Mouse (Mus musculus) MEL (cell line): ENCODE results near the gene Iqsec1. TPM values are rescaled to one million over a fixed set of nuclear protein-coding genes. Genes with fewer than 3 reads are reported as not detected.

Experiments used
- DNase-seq: peaks from one replicate; pipeline ENCODE4 v3.0.0; 2011; ENCODE audit warnings: low read depth, low spot score
- H3K27ac ChIP-seq: 2 replicates; pipeline ENCODE4 v1.5.1; 2012; ENCODE audit warnings: low read depth, mild to moderate bottlenecking, control low read depth, low read length, moderate library complexity; ENCODE audit not compliant: control insufficient read depth
- H3K27me3 ChIP-seq, 2 experiments: fragments of 150-350 bp in 1 of 2; sonication (generic) in 1 of 2; 2 replicates each; pipeline ENCODE4 v1.6.1; 2012; ENCODE audit warnings: low read length in 2 of 2, mild to moderate bottlenecking in 2 of 2, improper control_type of control experiment in 1 of 2, moderate library complexity in 1 of 2; ENCODE audit not compliant: insufficient read depth in 2 of 2, control insufficient read depth in 1 of 2
- H3K36me3 ChIP-seq, 2 experiments: 2 replicates each; pipeline ENCODE4 v1.6.1; 2012 to 2014; ENCODE audit warnings: low read length in 2 of 2, improper control_type of control experiment in 1 of 2, inconsistent platforms in 1 of 2, mild to moderate bottlenecking in 1 of 2; ENCODE audit not compliant: insufficient read depth in 2 of 2, control insufficient read depth in 1 of 2
- H3K4me1 ChIP-seq, 2 experiments: fragments of 150-350 bp in 1 of 2; sonication (generic) in 1 of 2; 2 replicates each; pipeline ENCODE4 v1.6.1; 2012; ENCODE audit warnings: low read length in 2 of 2, improper control_type of control experiment in 1 of 2, mild to moderate bottlenecking in 1 of 2; ENCODE audit not compliant: insufficient read depth in 2 of 2, control insufficient read depth in 1 of 2
- H3K4me3 ChIP-seq, 2 experiments: fragments of 150-350 bp in 1 of 2; sonication (generic) in 1 of 2; 2 replicates each; pipeline ENCODE4 v1.5.1; 2012; ENCODE audit warnings: low read depth in 2 of 2, low read length in 2 of 2, mild to moderate bottlenecking in 2 of 2, moderate library complexity in 2 of 2, control low read depth in 1 of 2, improper control_type of control experiment in 1 of 2; ENCODE audit not compliant: control insufficient read depth in 1 of 2, insufficient read depth in 1 of 2
- H3K79me2 ChIP-seq: 2 replicates; pipeline ENCODE4 v1.6.1; 2012; ENCODE audit warnings: mild to moderate bottlenecking, low read length, moderate library complexity; ENCODE audit not compliant: control insufficient read depth, poor library complexity, insufficient read depth
- H3K9ac ChIP-seq: 2 replicates; pipeline ENCODE4 v1.6.1; 2012; ENCODE audit warnings: low read depth, mild to moderate bottlenecking, control low read depth, low read length, moderate library complexity; ENCODE audit not compliant: control insufficient read depth, poor library complexity, severe bottlenecking
- H3K9me3 ChIP-seq: fragments of 150-350 bp; sonication (generic); replicated peaks from 2 replicates; pipeline ENCODE4 v1.6.1; 2012; ENCODE audit warnings: mild to moderate bottlenecking, low read length, improper control_type of control experiment, moderate library complexity; ENCODE audit not compliant: insufficient read depth
- CTCF ChIP-seq, 3 experiments: IDR thresholded peaks in 2 of 3; conservative IDR thresholded peaks in 1 of 3; 2 replicates each; pipeline ENCODE4 v1.5.1; 2011 to 2012; ENCODE audit warnings: low read length in 3 of 3, low read depth in 2 of 3, mild to moderate bottlenecking in 2 of 3, improper control_type of control experiment in 1 of 3, inconsistent platforms in 1 of 3, mixed read lengths in 1 of 3, moderate library complexity in 1 of 3; ENCODE audit not compliant: control insufficient read depth in 1 of 3, insufficient read depth in 1 of 3, poor library complexity in 1 of 3, severe bottlenecking in 1 of 3
- ELF1 ChIP-seq: IDR thresholded peaks from 2 replicates; pipeline ENCODE4 v1.6.1; 2014; ENCODE audit warnings: low read depth, mild to moderate bottlenecking, inconsistent platforms, low read length, improper control_type of control experiment, moderate library complexity
- EP300 ChIP-seq, 2 experiments: IDR thresholded peaks; 2 replicates each; pipeline ENCODE4 v1.6.1; 2011; ENCODE audit warnings: improper control_type of control experiment in 2 of 2, low read length in 2 of 2, low read depth in 1 of 2, mild to moderate bottlenecking in 1 of 2
- GATA1 ChIP-seq: IDR thresholded peaks from 2 replicates; pipeline ENCODE4 v1.6.1; 2011; ENCODE audit warnings: low read depth, low read length, improper control_type of control experiment
- HCFC1 ChIP-seq: IDR thresholded peaks from 2 replicates; pipeline ENCODE4 v1.6.1; 2012; ENCODE audit warnings: low read depth, mild to moderate bottlenecking, inconsistent platforms, low read length, improper control_type of control experiment, moderate library complexity
- JUND ChIP-seq: IDR thresholded peaks from 2 replicates; pipeline ENCODE4 v1.6.1; 2011; ENCODE audit warnings: low read depth, mild to moderate bottlenecking, improper control_type of control experiment, low read length
- KAT2A ChIP-seq: conservative IDR thresholded peaks from 2 replicates; pipeline ENCODE4 v1.6.1; 2012; ENCODE audit warnings: low read depth, low read length, improper control_type of control experiment, inconsistent platforms
- MAX ChIP-seq: IDR thresholded peaks from 2 replicates; pipeline ENCODE4 v1.6.1; 2011; ENCODE audit warnings: low read length, improper control_type of control experiment
- MAZ ChIP-seq: IDR thresholded peaks from 2 replicates; pipeline ENCODE4 v1.6.1; 2012; ENCODE audit warnings: low read depth, mild to moderate bottlenecking, inconsistent platforms, low read length, improper control_type of control experiment
- MEF2A ChIP-seq: IDR thresholded peaks from 2 replicates; pipeline ENCODE4 v1.6.1; 2014; ENCODE audit warnings: low read depth, mild to moderate bottlenecking, inconsistent platforms, low read length, improper control_type of control experiment; ENCODE audit not compliant: poor library complexity, insufficient replicate concordance, severe bottlenecking; ENCODE audit errors: extremely low read depth
- NRF1 ChIP-seq: IDR thresholded peaks from 2 replicates; pipeline ENCODE4 v1.6.1; 2014; ENCODE audit warnings: low read depth, mild to moderate bottlenecking, inconsistent platforms, low read length, improper control_type of control experiment, moderate library complexity; ENCODE audit not compliant: poor library complexity, insufficient read depth, severe bottlenecking
- POLR2A ChIP-seq, 2 experiments: IDR thresholded peaks; 2 replicates each; pipeline ENCODE4 v1.6.1; 2011 to 2012; ENCODE audit warnings: low read length in 2 of 2, mild to moderate bottlenecking in 2 of 2, control low read depth in 1 of 2, improper control_type of control experiment in 1 of 2, low read depth in 1 of 2, moderate library complexity in 1 of 2; ENCODE audit not compliant: control insufficient read depth in 1 of 2, insufficient read depth in 1 of 2, poor library complexity in 1 of 2
- POLR2AphosphoS5 ChIP-seq: IDR thresholded peaks from 2 replicates; pipeline ENCODE4 v1.6.1; 2012; ENCODE audit warnings: low read depth, borderline replicate concordance, mild to moderate bottlenecking, inconsistent platforms, low read length, moderate library complexity, mixed read lengths
- RCOR1 ChIP-seq: IDR thresholded peaks from 2 replicates; pipeline ENCODE4 v1.6.1; 2012; ENCODE audit warnings: low read depth, mild to moderate bottlenecking, inconsistent platforms, low read length, improper control_type of control experiment
- SIN3A ChIP-seq: IDR thresholded peaks from 2 replicates; pipeline ENCODE4 v1.6.1; 2012; ENCODE audit warnings: low read length, improper control_type of control experiment, inconsistent platforms
- TAL1 ChIP-seq: IDR thresholded peaks from 2 replicates; pipeline ENCODE4 v1.6.1; 2012; ENCODE audit warnings: mild to moderate bottlenecking, inconsistent platforms, low read length, moderate library complexity, mixed read lengths
- UBTF ChIP-seq: IDR thresholded peaks from 2 replicates; pipeline ENCODE4 v1.6.1; 2012; ENCODE audit warnings: low read depth, mild to moderate bottlenecking, inconsistent platforms, low read length, improper control_type of control experiment, moderate library complexity, borderline replicate concordance; ENCODE audit not compliant: insufficient read depth
- USF2 ChIP-seq, 2 experiments: IDR thresholded peaks; 2 replicates each; pipeline ENCODE4 v1.6.1; 2011 to 2012; ENCODE audit warnings: improper control_type of control experiment in 2 of 2, low read length in 2 of 2, borderline replicate concordance in 1 of 2, inconsistent platforms in 1 of 2, low read depth in 1 of 2, mild to moderate bottlenecking in 1 of 2; ENCODE audit not compliant: insufficient read depth in 1 of 2
- ZKSCAN1 ChIP-seq: IDR thresholded peaks from 2 replicates; pipeline ENCODE4 v1.6.1; 2012; ENCODE audit warnings: low read depth, mild to moderate bottlenecking, inconsistent platforms, low read length, improper control_type of control experiment, moderate library complexity
- ZMIZ1 ChIP-seq: IDR thresholded peaks from 2 replicates; pipeline ENCODE4 v1.6.1; 2012; ENCODE audit warnings: low read depth, mild to moderate bottlenecking, inconsistent platforms, low read length, improper control_type of control experiment, moderate library complexity
- polyA plus RNA-seq, 2 experiments: library from polyadenylated mRNA; stranded (reverse) in 1 of 2; unstranded in 1 of 2; fragments of >175 nt in 1 of 2; fragments of >200 nt in 1 of 2; gene quantifications; 2 replicates each; pipeline versions ENCODE4 v1.2.1 to v1.2.4; 2012; ENCODE audit warnings: low replicate concordance in 2 of 2, low read depth in 1 of 2; ENCODE audit not compliant: insufficient read length in 2 of 2, insufficient read depth in 1 of 2, missing spikeins in 1 of 2
- total RNA-seq: library from RNA; depleted of rRNA; stranded (reverse); fragments of 300-350 nt; gene quantifications from 2 replicates; pipeline ENCODE4 v1.2.3, GENCODE M21; 2012

Gene Iqsec1
- total and polyA plus RNA-seq, 3 experiments, result 14.8 to 73.4 (median 30.8) TPM

DNA sequence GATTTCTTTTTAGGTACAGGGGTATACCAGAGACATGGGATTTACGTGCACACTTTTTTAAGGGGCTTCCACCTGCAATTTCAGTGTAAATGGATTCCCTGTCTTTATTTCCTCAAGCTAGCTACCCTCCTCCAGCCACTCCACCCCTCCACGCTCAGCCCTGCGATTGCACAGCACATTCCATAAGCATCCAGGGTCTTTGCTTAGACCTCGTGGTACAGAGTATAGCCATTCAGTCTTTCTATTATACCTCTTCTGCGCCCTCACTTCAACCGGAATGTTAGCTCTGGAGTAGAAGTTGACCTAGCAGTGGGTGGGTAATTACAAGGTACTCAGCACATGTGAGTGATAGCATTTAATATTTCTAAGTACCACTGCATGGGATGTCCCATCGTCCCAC is 13.1 kb upstream of the Iqsec1 start:
- TF ChIP-seq ZKSCAN1, result no peak
- TF ChIP-seq MEF2A, result no peak
- TF ChIP-seq MAX, result no peak
- no peak for TF ChIP-seq USF2 (IDR thresholded peaks at IDR 0.05; ENCODE audit: borderline replicate concordance in 1 of 2, insufficient read depth in 1 of 2, low read depth in 1 of 2, low read length in 2 of 2)
- no peak for TF ChIP-seq ZMIZ1
- no peak for TF ChIP-seq NRF1
- TF ChIP-seq SIN3A, result no peak
- TF ChIP-seq POLR2AphosphoS5, result no peak
- TF ChIP-seq ELF1, result no peak
- TF ChIP-seq HCFC1, result no peak
- no peak for TF ChIP-seq RCOR1
- no peak for TF ChIP-seq MAZ
- TF ChIP-seq POLR2A (IDR thresholded peaks at IDR 0.05; ENCODE audit: control insufficient read depth in 1 of 2, insufficient read depth in 1 of 2, low read depth in 1 of 2, low read length in 2 of 2, poor library complexity in 1 of 2), result no peak
- TF ChIP-seq UBTF, result no peak
- no peak for TF ChIP-seq TAL1
- TF ChIP-seq GATA1, result no peak
- TF ChIP-seq KAT2A, result no peak
- no peak for TF ChIP-seq CTCF (IDR thresholded peaks at IDR 0.05 in 2 of 3, conservative IDR thresholded peaks at IDR 0.05 in 1 of 3; ENCODE audit: control insufficient read depth in 1 of 3, insufficient read depth in 1 of 3, low read depth in 2 of 3, low read length in 3 of 3, poor library complexity in 1 of 3, severe bottlenecking in 1 of 3)
- Histone ChIP-seq H3K4me3 (no peak overlapping the region), H3K4me1 (peaks cover 0 to 8% of the 10 kb centered on the region in 2 experiments; a peak in 1 of 4 replicates), H3K27ac (no peak overlapping the region), H3K27me3 (no peaks in the 10 kb centered on the region), H3K9me3 (no peaks in the 10 kb centered on the region), H3K9ac (no peak overlapping the region), H3K79me2 (no peaks in the 10 kb centered on the region), H3K36me3 (0 out of 4 replicates have a peak, but pooled peaks cover 0 to 3% of the 10 kb centered on the region in 2 experiments)
- no peak for DNase-seq

DNA sequence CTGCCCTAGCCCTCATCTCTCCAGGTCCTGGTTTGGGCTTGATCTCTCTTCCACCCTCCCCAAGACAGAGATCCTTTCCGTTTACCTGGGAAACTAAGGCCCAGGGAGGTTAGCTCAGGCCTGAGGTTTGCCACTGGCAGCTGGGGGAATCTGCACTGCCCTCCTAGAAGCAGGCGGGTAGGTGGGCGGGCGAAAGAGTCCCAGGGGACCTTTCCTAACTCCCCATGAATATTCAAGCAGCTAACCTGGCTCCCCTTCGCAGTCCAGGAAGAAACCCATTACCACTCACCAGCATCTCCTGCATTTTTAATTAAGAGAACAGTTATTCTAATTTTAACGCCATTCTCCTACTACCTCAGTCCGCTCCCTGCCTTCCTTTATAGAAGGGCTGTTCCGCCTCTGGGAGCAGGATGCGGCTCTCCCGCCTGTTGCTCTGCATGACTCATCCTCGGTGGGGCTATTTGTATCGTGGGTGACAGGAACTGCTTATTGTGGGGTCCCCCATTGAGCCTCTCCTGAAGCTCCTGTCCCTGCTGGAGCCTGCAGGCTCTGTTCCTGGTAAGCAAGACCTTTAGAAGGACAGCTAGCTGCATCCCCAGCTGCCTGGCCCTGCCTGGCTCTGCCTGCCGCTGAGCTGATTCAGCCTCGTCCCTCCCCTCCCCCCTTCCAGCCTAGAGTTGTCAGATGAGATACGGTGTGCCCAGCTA is 12.5 kb upstream of the Iqsec1 start:
- Histone ChIP-seq H3K27me3 (no peaks in the 10 kb centered on the region), H3K36me3 (0 out of 4 replicates have a peak, but pooled peaks cover 0 to 3% of the 10 kb centered on the region in 2 experiments), H3K9ac (no peak overlapping the region), H3K4me1 (peaks cover 0 to 8% of the 10 kb centered on the region in 2 experiments; a peak in 1 of 4 replicates), H3K4me3 (no peak overlapping the region), H3K9me3 (no peaks in the 10 kb centered on the region), H3K27ac (no peak overlapping the region), H3K79me2 (no peaks in the 10 kb centered on the region)
- TF ChIP-seq POLR2AphosphoS5 (no peak), JUND (no peak), EP300 (IDR thresholded peaks at IDR 0.05; ENCODE audit: low read depth in 1 of 2, low read length in 2 of 2) (no peak), KAT2A (no peak)
- no peak for DNase-seq
